Mouse (Mus musculus) frontal cortex, postnatal 36 days (tissue): ENCODE data around the gene Rgs2.

Source experiments
- DNase-seq, 2 experiments: peaks; one replicate each; pipeline ENCODE4 v3.0.0; 2022; ENCODE audit warnings: low spot score in 2 of 2

Rgs2 gene

DNA sequence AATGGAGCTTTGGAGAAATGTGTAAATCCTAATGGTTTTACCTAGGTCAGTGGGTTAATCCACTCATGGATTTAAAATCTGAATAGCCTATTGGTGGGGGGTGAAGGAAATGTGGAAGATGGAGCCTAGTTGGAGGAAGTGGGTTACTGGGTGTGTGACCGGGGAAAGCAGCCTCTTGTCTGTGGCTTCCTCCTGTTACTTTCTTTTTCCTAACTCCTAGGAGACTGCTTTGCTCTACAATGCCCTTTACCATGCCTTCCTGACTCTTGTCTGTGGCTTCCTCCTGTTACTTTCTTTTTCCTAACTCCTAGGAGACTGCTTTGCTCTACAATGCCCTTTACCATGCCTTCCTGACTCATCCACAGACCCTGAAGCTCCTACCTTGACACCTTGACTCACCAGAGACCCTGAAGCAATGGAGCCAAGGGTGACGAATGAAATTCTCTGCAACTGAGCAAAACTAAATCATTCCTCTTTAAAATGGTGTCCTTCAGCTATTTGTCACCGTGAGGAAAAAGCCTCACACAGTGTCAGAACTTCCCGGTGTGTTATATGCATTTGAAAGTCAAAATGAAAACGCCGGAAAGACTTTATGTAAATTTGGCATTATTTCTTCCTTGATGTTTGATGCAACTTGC lies 18.9 kb downstream of the Rgs2 start:
- no peak for DNase-seq

DNA sequence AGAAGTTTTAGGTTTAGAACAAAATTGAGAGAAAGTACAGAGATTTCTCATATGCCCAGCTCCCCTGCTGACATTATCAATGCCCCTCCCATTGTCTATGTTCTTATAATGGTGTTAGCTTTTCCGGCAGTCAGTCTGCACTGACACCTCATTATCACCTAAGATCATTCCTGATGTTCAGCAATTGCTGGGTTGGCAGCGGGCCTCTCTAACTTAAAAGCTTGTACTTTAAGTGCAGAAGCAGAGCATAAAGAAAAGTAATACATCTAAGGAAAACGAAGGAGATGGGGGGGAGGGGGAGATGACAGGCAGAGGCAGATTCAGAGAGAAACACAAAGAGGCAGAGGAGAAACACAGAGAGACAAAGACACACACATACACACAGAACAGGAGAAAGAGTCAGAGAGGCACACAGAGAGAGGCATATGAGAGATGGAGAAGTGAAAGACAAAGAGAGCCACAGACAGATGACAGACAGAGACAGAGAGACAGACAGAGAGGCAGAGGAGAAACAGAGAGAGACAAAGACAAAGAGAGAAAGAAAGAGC lies 21.1 kb downstream of the Rgs2 start:
- DNase-seq: no peak

GRCm38 (mm10) chr1:143982085-143982764 lies 21.7 kb downstream of the Rgs2 start:
- no peak for DNase-seq

DNA sequence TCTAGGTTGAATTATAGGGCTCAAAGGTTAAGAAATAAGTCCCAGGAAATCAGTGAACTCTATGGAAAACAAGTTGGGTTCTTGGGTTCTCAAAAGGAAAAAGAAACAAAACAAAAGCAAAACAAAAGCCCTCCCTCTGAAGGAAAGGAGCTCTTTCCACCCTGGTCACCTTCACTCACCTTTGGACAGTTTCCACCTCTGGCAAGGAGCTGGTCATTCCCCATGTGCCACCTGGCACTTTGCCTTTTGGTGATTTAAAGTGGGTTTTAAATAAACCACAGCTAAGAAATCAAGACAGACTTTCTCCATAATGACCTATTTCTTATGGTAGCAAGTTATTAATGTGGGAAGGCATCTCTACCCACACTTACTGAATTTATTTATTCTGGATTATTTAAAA lies 23.1 kb downstream of the Rgs2 start:
- DNase-seq: no peak

DNA sequence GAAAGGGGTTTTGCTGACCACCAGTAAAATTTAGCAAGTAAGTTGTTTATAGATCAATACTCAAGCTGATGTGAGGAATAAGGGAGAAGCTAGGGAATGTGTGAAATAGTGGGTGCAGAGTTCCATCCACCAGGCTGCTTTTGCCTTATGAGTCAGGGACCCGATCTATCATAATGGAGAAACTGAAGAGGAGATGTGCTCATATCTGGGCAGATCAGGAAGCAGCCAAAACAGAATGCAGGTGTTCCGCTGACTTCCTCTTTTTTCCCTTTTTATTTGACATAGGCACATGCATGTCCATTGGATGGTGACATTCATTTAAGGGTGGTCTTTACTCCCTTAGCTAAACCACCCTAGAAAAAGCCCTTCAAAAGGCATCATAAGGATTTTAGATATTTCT lies 29.3 kb downstream of the Rgs2 start:
- DNase-seq: no peak

- no peak for DNase-seq
These were observed 41.7 kb downstream of the Rgs2 start for GRCm38 (mm10) chr1:143962301-143962700.

DNA sequence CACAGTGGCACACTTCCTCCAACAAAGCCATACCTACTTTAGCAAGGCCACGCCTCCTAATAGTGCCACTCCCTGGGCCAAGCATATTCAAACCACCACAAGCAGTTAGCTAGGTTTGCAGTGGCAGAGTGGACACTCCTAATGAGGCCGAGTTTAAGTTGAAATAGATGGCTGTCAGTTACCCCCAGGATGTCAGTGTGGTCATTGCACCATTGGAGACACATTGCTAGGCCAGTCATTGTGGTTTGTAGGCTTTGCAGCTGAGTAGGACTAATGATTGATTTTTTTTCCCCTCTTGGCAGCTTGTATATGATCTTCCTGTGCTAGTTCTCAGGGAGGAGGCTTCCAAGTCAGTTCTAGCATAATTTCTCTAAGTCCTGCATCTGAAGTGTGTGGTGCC lies 43.6 kb downstream of the Rgs2 start:
- DNase-seq: no peak

- DNase-seq: no peak
These were observed 47.9 kb downstream of the Rgs2 start for GRCm38 (mm10) chr1:143956090-143956489.

DNA sequence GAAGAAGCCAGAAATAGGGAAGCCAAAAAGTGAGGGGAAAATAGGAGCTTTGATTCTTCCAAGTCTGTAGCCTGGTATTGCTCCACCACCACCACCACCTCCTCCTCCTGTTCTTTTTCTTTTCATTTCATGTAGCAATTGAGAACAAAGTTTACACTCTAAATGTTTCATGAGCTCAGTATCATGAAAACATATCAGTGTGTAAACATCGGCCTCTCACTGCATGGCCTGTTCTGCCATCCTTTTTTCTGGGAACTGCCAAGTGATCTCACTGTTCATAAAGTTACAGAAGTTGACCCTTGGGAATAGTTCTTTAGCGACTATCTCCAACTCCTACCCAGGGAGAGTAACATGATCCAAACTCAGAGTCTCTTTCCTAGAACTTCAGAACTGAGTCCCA lies 51.1 kb downstream of the Rgs2 start:
- no peak for DNase-seq
